Mouse (Mus musculus): ENCODE measurements around the gene Nat8f1. TPM values are rescaled to one million over a fixed set of nuclear protein-coding genes. Genes with fewer than 3 reads are reported as not detected.
"Not testable (repeated sequence)": the region's sequence is repeated elsewhere in the genome, so short reads cannot be mapped to it uniquely, and the experiment has no call there.

Gene Nat8f1
- polyA plus RNA-seq, 1 experiment from 2014 or later = 8.5 TPM

DNA sequence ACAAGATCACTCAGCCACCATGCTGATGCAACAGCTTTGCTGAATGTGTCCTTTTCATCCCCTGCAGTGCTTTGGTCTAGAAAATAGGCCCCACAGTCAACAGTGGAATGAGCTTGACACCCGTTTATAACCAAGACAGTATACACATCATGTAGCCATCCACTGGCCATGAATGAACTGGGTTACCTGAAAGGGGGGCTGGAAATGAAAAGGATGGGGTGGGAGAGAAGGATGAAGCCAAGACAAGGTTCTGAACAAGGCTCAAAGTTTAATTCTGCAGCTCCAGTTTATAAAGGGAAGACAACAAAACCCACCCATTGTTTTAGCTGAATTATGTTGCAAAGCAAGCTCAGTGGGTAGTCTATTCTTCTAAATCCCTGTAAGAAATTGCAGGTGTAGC, 31.2 kb downstream of the Nat8f1 start:
- H3K4me1 ChIP-seq (ENCODE audit: control insufficient read depth, insufficient read depth, low read length) = no peaks in the 10 kb centered on the region
- no peak overlapping the region for H3K4me2 ChIP-seq (replicated peaks; ENCODE audit: low read depth, low read length)
- H3K4me3 ChIP-seq (ENCODE audit: low read length) = no peak overlapping the region
- H3K9me3 ChIP-seq (ENCODE audit: control insufficient read depth, low read length) = peaks cover 10% of the 10 kb centered on the region
- no peak for ATAC-seq (ENCODE audit: low FRiP score, low TSS enrichment)
- WGBS = 97% methylated on average over 1 of the region's 1 CpGs
- no peaks in the 10 kb centered on the region for H3K27me3 ChIP-seq (ENCODE audit: control insufficient read depth, insufficient read depth, low read length)
- H3K9ac ChIP-seq (ENCODE audit: low read depth, low read length) = no peak overlapping the region
- H3K36me3 ChIP-seq (ENCODE audit: control insufficient read depth, insufficient read depth, low read length) = no peaks in the 10 kb centered on the region
- H3K27ac ChIP-seq (ENCODE audit: low read depth, low read length) = no peak overlapping the region

DNA sequence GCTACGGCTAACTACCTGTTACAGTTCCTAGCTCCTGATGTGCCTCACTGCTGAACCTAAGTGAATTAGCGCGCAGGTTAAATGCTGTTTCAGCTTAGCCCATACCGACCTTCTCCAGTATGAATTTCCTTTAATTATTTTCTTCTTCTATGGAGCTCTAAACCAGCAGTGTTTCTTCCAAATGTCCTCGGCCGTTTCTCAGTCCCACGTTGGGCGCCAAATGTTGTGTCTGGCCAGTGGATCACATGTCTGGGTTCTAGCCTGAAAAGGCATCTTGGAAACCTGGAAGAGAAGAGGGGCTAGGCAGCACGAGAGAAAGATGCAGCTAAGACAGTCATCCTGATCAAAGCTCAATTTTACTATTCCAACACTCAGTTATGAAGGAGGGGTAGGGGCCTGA, 32.2 kb downstream of the Nat8f1 start:
- not testable (repeated sequence) for H3K4me1 ChIP-seq (ENCODE audit: control insufficient read depth, insufficient read depth, low read length); H3K9ac ChIP-seq (ENCODE audit: low read depth, low read length); H3K4me2 ChIP-seq (replicated peaks; ENCODE audit: low read depth, low read length); ATAC-seq (ENCODE audit: low FRiP score, low TSS enrichment); H3K27ac ChIP-seq (ENCODE audit: low read depth, low read length); H3K36me3 ChIP-seq (ENCODE audit: control insufficient read depth, insufficient read depth, low read length); H3K27me3 ChIP-seq (ENCODE audit: control insufficient read depth, insufficient read depth, low read length); H3K4me3 ChIP-seq (ENCODE audit: low read length)
- H3K9me3 ChIP-seq (ENCODE audit: control insufficient read depth, low read length) = peaks cover 10% of the 10 kb centered on the region
- WGBS = 93% methylated on average over 9 of the region's 9 CpGs

DNA sequence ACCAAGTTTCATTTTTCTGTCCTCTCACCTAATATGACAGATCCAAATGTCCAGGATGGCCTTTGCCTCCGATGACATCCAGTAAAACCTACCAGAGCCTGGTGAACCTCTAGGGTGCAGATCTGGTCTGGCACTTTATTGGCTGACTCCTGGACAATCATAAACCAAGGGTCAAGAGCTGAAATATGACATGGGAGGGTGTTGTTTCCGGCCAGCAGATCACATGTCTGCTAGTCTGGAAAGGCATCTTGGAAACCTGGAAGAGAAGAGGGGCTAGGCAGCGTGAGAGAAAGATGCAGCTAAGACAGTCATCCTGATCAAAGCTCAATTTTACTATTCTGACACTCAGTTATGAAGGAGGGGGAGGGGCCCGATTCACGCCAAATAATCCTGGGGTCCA, 46.5 kb downstream of the Nat8f1 start, which contains the start of gene Nat8f2:
Gene Nat8f2, minus strand, starts transcription at position 153 of the 400 bp plus-strand sequence.
- not testable (repeated sequence) for H3K27ac ChIP-seq (ENCODE audit: low read depth, low read length); ATAC-seq (ENCODE audit: low FRiP score, low TSS enrichment)
- 58% methylated on average over 5 of the region's 5 CpGs for WGBS

DNA sequence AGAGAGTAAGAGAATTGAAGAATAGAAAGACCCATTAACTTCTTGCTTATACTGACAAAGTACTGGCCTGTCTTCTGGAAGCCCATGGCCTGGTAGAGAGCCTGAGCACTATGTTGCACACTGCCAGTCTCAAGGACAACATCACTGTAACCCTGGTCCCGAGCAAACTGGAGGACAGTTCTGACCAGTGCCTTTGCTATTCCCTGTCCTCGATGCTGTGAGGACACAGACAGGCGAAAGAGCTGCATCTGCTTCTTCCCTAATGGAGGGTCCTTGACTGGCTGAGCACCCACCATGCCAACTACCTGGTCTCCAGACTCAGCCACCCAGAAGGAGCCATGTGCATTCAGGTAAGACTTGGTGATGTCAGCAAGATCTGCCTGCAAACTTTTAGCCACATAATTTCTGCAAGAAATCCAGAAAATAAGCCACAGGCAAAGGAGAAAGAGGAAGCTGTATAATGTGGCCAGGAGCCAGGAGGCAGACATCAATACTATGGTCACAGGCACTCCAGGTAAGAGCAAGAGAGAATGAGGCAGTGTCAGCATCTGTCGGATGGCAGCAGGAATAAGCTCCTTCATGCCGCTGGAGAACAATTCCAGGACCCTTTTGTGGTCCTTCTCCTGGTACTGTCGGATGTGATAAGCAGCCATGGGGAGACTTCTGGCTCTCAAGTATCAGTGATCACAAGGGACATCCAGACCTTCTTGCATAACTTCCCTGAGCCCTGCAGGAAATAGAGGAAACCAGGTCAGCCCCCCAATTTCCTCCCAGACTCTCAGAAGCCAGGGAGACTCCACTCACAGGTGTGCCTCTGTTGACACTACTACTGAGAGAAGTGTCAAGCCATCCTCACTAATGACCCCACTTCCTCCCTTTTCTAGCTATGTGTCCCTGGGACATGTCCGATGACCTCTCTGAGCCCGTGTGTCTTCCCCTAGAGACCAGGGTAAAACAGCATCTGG, 47.5 kb downstream of the Nat8f1 start:
- Histone ChIP-seq H3K9me3 (ENCODE audit: control insufficient read depth, low read length) (no peaks in the 10 kb centered on the region), H3K36me3 (ENCODE audit: control insufficient read depth, insufficient read depth, low read length) (no peaks in the 10 kb centered on the region), H3K27ac (ENCODE audit: low read depth, low read length) (no peak overlapping the region), H3K4me2 (replicated peaks; ENCODE audit: low read depth, low read length) (no peak overlapping the region), H3K4me1 (ENCODE audit: control insufficient read depth, insufficient read depth, low read length) (no peaks in the 10 kb centered on the region), H3K9ac (ENCODE audit: low read depth, low read length) (no peak overlapping the region), H3K27me3 (ENCODE audit: control insufficient read depth, insufficient read depth, low read length) (no peaks in the 10 kb centered on the region), H3K4me3 (ENCODE audit: low read length) (no peak overlapping the region)
- ATAC-seq (ENCODE audit: low FRiP score, low TSS enrichment) = no peak; the same call in 1 of the 2 replicates
- 59% methylated on average over 8 of the region's 8 CpGs for WGBS

More for the DNA sequence above, 46.5 kb downstream of the Nat8f1 start, which contains the start of gene Nat8f2:
- not testable (repeated sequence) for H3K4me1 ChIP-seq (ENCODE audit: control insufficient read depth, insufficient read depth, low read length); H3K4me3 ChIP-seq (ENCODE audit: low read length); H3K9me3 ChIP-seq (ENCODE audit: control insufficient read depth, low read length); H3K27me3 ChIP-seq (ENCODE audit: control insufficient read depth, insufficient read depth, low read length); H3K4me2 ChIP-seq (replicated peaks; ENCODE audit: low read depth, low read length); H3K9ac ChIP-seq (ENCODE audit: low read depth, low read length); H3K36me3 ChIP-seq (ENCODE audit: control insufficient read depth, insufficient read depth, low read length)

DNA sequence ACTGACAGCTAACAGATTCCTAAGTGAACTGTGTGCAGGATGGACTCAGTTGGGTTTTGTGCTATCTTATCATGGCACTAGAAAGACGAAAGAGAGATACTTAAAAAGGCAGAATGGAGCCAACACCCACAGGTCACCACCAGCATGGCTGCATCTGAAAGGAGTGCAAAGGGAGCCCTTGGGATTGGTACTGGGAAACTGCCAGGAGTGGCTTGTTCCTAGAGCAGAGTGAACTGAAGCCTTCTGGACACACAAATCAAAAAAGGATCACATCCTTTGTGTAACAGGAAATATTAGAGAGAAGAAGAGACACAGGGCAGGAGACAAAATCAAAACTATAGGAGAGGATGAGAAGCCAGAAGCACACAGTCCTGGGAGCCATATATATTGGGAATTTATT, 48.5 kb downstream of the Nat8f1 start:
- 54% methylated on average over 1 of the region's 1 CpGs for WGBS
- H3K9me3 ChIP-seq (ENCODE audit: control insufficient read depth, low read length); H3K4me2 ChIP-seq (replicated peaks; ENCODE audit: low read depth, low read length); H3K9ac ChIP-seq (ENCODE audit: low read depth, low read length); H3K4me1 ChIP-seq (ENCODE audit: control insufficient read depth, insufficient read depth, low read length); H3K27me3 ChIP-seq (ENCODE audit: control insufficient read depth, insufficient read depth, low read length); H3K27ac ChIP-seq (ENCODE audit: low read depth, low read length); H3K36me3 ChIP-seq (ENCODE audit: control insufficient read depth, insufficient read depth, low read length); H3K4me3 ChIP-seq (ENCODE audit: low read length); ATAC-seq (ENCODE audit: low FRiP score, low TSS enrichment): not testable (repeated sequence)

DNA sequence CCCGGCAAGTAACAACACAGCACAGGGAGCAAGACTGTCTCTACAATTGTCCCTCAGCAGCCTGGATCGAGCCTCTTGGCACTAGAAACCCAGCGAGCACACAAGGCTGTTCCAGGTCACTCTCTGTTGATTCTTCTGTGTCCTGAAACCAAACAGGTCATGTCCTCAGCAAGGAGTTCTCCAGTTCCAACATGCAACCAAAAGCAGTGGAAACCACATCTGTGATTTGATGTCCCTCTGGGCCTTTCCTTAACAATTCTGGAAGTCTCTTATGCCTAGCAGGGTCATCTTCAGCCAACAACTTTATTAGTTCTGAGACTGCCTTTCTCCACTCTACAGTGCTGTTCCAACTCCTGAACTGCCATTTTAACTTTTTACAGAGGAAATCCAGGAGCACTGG, 49.3 kb downstream of the Nat8f1 start:
- H3K9ac ChIP-seq (ENCODE audit: low read depth, low read length); H3K27ac ChIP-seq (ENCODE audit: low read depth, low read length); H3K4me2 ChIP-seq (replicated peaks; ENCODE audit: low read depth, low read length); H3K9me3 ChIP-seq (ENCODE audit: control insufficient read depth, low read length); ATAC-seq (ENCODE audit: low FRiP score, low TSS enrichment); H3K4me3 ChIP-seq (ENCODE audit: low read length); H3K36me3 ChIP-seq (ENCODE audit: control insufficient read depth, insufficient read depth, low read length); H3K27me3 ChIP-seq (ENCODE audit: control insufficient read depth, insufficient read depth, low read length); H3K4me1 ChIP-seq (ENCODE audit: control insufficient read depth, insufficient read depth, low read length): not testable (repeated sequence)
- 85% methylated on average over 3 of the region's 3 CpGs for WGBS

DNA sequence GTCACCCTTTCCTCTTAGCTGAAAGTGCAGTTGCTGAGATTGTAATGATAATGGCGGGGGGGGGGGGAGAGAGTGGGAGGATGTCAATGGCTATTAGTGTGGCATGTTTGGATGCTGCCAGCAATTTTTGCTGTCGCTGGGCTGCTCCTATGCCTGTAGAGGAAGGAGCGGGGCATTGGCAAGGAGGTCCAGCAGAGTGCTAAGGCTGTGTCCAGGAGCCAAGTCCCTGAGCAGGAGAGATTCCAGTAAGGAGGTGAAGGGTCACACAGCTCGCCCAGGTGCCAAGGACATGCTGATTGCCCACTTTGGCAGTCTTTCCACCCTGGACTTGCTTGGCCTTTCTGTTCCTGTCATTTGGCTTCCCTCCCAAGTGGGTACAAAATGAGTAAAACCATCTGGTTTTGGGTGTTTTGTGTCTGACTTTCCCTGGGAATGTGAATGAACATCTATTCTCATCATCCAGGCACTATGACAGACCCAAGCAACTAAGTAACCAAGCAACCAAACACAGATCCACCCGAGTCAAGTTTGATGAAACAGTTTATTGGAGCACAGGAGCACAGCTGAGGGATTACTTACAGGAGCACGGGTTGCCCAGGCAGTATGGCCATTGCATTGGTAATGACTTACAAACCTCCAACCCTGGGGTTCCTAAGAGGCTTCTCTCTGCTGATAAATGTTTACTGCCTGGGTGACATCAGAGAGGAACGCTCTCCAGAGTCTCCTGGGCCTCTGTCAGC, 50.4 kb downstream of the Nat8f1 start:
- ATAC-seq (ENCODE audit: low FRiP score, low TSS enrichment); H3K27me3 ChIP-seq (ENCODE audit: control insufficient read depth, insufficient read depth, low read length); H3K4me2 ChIP-seq (replicated peaks; ENCODE audit: low read depth, low read length); H3K4me1 ChIP-seq (ENCODE audit: control insufficient read depth, insufficient read depth, low read length); H3K4me3 ChIP-seq (ENCODE audit: low read length); H3K9me3 ChIP-seq (ENCODE audit: control insufficient read depth, low read length); H3K27ac ChIP-seq (ENCODE audit: low read depth, low read length); H3K9ac ChIP-seq (ENCODE audit: low read depth, low read length); H3K36me3 ChIP-seq (ENCODE audit: control insufficient read depth, insufficient read depth, low read length): not testable (repeated sequence)
- 73% methylated on average over 5 of the region's 7 CpGs for WGBS

DNA sequence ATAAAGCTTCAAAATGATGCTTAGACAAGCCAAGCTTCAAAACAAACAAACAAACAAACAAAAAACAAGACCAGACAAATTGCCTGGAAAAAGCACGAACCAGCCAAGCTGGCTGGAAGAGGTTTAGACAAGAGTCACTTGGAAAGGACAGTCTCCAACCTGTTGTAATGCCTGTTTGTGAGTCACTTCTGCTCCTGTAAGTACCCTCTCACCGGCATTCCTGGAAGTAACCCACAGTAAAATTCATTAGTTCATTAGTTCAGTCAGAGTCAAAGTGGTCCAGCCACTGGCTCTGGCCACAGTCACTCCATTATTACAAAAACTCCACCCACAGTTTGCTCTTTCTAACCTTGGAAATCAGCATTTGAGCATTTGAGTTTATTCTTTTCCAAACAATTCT, 51.6 kb downstream of the Nat8f1 start:
- Histone ChIP-seq H3K4me3 (ENCODE audit: low read length) (no peak overlapping the region), H3K9me3 (ENCODE audit: control insufficient read depth, low read length) (no peaks in the 10 kb centered on the region), H3K4me1 (ENCODE audit: control insufficient read depth, insufficient read depth, low read length) (no peaks in the 10 kb centered on the region), H3K9ac (ENCODE audit: low read depth, low read length) (no peak overlapping the region), H3K4me2 (replicated peaks; ENCODE audit: low read depth, low read length) (no peak overlapping the region), H3K27ac (ENCODE audit: low read depth, low read length) (no peak overlapping the region), H3K36me3 (ENCODE audit: control insufficient read depth, insufficient read depth, low read length) (no peaks in the 10 kb centered on the region), H3K27me3 (ENCODE audit: control insufficient read depth, insufficient read depth, low read length) (no peaks in the 10 kb centered on the region)
- no peak for ATAC-seq (ENCODE audit: low FRiP score, low TSS enrichment)
- 90% methylated on average over 2 of the region's 2 CpGs for WGBS

DNA sequence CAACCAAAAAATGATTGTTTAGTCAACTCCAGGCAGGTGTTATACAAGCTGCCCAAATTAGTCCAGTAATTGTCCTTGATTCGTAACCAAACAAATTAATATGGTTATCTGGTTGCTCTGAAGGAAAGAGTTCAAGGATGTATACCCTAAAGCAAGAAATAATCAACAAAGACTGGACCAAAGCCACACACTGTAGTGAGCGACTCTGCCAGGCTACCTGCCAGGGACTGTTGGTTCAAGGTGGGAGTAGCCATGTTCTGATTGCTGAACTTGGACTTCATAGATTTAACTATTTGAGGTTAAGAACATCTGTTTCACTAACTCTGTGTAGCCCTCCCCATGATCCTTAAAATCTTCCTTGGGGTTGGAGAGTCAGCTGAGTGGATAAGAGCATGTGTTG, 52.4 kb downstream of the Nat8f1 start:
- WGBS = 88% methylated on average over 2 of the region's 2 CpGs
- no peaks in the 10 kb centered on the region for H3K36me3 ChIP-seq (ENCODE audit: control insufficient read depth, insufficient read depth, low read length)
- no peak overlapping the region for H3K4me3 ChIP-seq (ENCODE audit: low read length)
- ATAC-seq (ENCODE audit: low FRiP score, low TSS enrichment) = no peak
- H3K4me1 ChIP-seq (ENCODE audit: control insufficient read depth, insufficient read depth, low read length) = no peaks in the 10 kb centered on the region
- H3K27ac ChIP-seq (ENCODE audit: low read depth, low read length) = no peak overlapping the region
- H3K9me3 ChIP-seq (ENCODE audit: control insufficient read depth, low read length) = no peaks in the 10 kb centered on the region
- no peaks in the 10 kb centered on the region for H3K27me3 ChIP-seq (ENCODE audit: control insufficient read depth, insufficient read depth, low read length)
- no peak overlapping the region for H3K9ac ChIP-seq (ENCODE audit: low read depth, low read length)
- no peak overlapping the region for H3K4me2 ChIP-seq (replicated peaks; ENCODE audit: low read depth, low read length)
